Mouse (Mus musculus) embryonic facial prominence, embryonic 15.5 days (tissue): ENCODE results near the gene Ttc3. TPM values are rescaled to one million over a fixed set of nuclear protein-coding genes. Genes with fewer than 3 reads are reported as not detected.
"Not testable (repeated sequence)": the region's sequence is repeated elsewhere in the genome, so short reads cannot be mapped to it uniquely, and the experiment has no call there.

Experiments
- ATAC-seq: fragments of 200-750 bp; cut with Nextera tagmentation; 2 replicates; pipeline ENCODE4 v1.8.0; 2017; ENCODE audit warnings: low read depth, moderate TSS enrichment; ENCODE audit not compliant: insufficient number of reproducible peaks, low FRiP score, low TSS enrichment
- H3K27ac ChIP-seq: fragments of 300-500 bp; sonication (generic); replicated peaks from 2 replicates; pipeline ENCODE4 v1.5.1; 2015; ENCODE audit warnings: mild to moderate bottlenecking, inconsistent platforms
- H3K27me3 ChIP-seq: fragments of 300-500 bp; sonication (generic); 2 replicates; pipeline ENCODE4 v1.6.1; 2015; ENCODE audit warnings: inconsistent platforms
- H3K36me3 ChIP-seq: fragments of 300-500 bp; sonication (generic); 2 replicates; pipeline ENCODE4 v1.6.1; 2015; ENCODE audit warnings: mild to moderate bottlenecking, inconsistent platforms
- H3K4me1 ChIP-seq: fragments of 300-500 bp; sonication (generic); 2 replicates; pipeline ENCODE4 v1.6.1; 2015; ENCODE audit warnings: inconsistent platforms
- H3K4me2 ChIP-seq: fragments of 300-500 bp; sonication (generic); replicated peaks from 2 replicates; pipeline ENCODE4 v1.6.1; 2015; ENCODE audit warnings: mild to moderate bottlenecking, inconsistent platforms
- H3K4me3 ChIP-seq: fragments of 300-500 bp; sonication (generic); replicated peaks from 2 replicates; pipeline ENCODE4 v1.5.1; 2015; ENCODE audit warnings: mild to moderate bottlenecking, inconsistent platforms
- H3K9ac ChIP-seq: fragments of 300-500 bp; sonication (generic); 2 replicates; pipeline ENCODE4 v1.6.1; 2015; ENCODE audit warnings: inconsistent platforms
- H3K9me3 ChIP-seq: fragments of 300-500 bp; sonication (generic); replicated peaks from 2 replicates; pipeline ENCODE4 v1.6.1; 2016; ENCODE audit warnings: inconsistent platforms
- WGBS: fragments of 180-500 bp; shearing (Covaris S2); methylation state at CpG from one replicate; pipeline ENCODE4 v1.1.7; 2015; 5-methylcytosine and 5-hydroxymethylcytosine counted together
- polyA plus RNA-seq: library from polyadenylated mRNA; unstranded; fragments of >200 nt; fragmentation: Nextera tagmentation; extraction: Ambion mirVana; gene quantifications from 2 replicates; pipeline ENCODE4 v1.2.1, GENCODE M21; 2015

The Ttc3 gene
- polyA plus RNA-seq, 1 experiment from 2014 or later: 228 TPM

GRCm38 (mm10) chr16:94435495-94436234 is 65.2 kb downstream of the Ttc3 start:
- Histone ChIP-seq H3K4me2 (no peak overlapping the region), H3K9me3 (no peaks in the 10 kb centered on the region), H3K4me1 (no peaks in the 10 kb centered on the region), H3K27me3 (no peaks in the 10 kb centered on the region), H3K9ac (no peak overlapping the region), H3K27ac (peak overlapping the region; percentile 25; the same call in 1 of the 2 replicates), H3K36me3 (peaks cover 80% of the 10 kb centered on the region), H3K4me3 (no peak overlapping the region)
- ATAC-seq: peak; percentile 67; the same call in 1 of the 2 replicates
- WGBS: 79% methylated on average over 8 of the region's 8 CpGs

GRCm38 (mm10) chr16:94436801-94437200 is 66.4 kb downstream of the Ttc3 start:
- no peak overlapping the region for H3K9ac ChIP-seq
- no peak overlapping the region for H3K4me2 ChIP-seq
- H3K27ac ChIP-seq: no peak overlapping the region
- H3K4me3 ChIP-seq: no peak overlapping the region
- H3K4me1 ChIP-seq: no peaks in the 10 kb centered on the region
- ATAC-seq: no peak
- 84% methylated on average over 2 of the region's 2 CpGs for WGBS
- H3K36me3 ChIP-seq: peaks cover 78% of the 10 kb centered on the region
- H3K27me3 ChIP-seq: no peaks in the 10 kb centered on the region
- no peaks in the 10 kb centered on the region for H3K9me3 ChIP-seq

GRCm38 (mm10) chr16:94441361-94441760 is 70.9 kb downstream of the Ttc3 start:
- H3K4me3 ChIP-seq: no peak overlapping the region
- peaks cover 74% of the 10 kb centered on the region for H3K36me3 ChIP-seq
- H3K9ac ChIP-seq: no peak overlapping the region
- H3K9me3 ChIP-seq: no peaks in the 10 kb centered on the region
- no peak for ATAC-seq
- no peak overlapping the region for H3K4me2 ChIP-seq
- H3K27me3 ChIP-seq: no peaks in the 10 kb centered on the region
- no peak overlapping the region for H3K27ac ChIP-seq
- no peaks in the 10 kb centered on the region for H3K4me1 ChIP-seq
- WGBS: 53% methylated on average over 2 of the region's 2 CpGs

GRCm38 (mm10) chr16:94449151-94449550 is 78.7 kb downstream of the Ttc3 start:
- H3K9ac ChIP-seq: no peak overlapping the region
- 80% methylated on average over 8 of the region's 8 CpGs for WGBS
- no peak for ATAC-seq
- peaks cover 81% of the 10 kb centered on the region for H3K36me3 ChIP-seq
- H3K4me1 ChIP-seq: no peaks in the 10 kb centered on the region
- H3K4me3 ChIP-seq: no peak overlapping the region
- no peaks in the 10 kb centered on the region for H3K27me3 ChIP-seq
- H3K9me3 ChIP-seq: no peaks in the 10 kb centered on the region
- no peak overlapping the region for H3K4me2 ChIP-seq
- H3K27ac ChIP-seq: no peak overlapping the region

GRCm38 (mm10) chr16:94449632-94450031 is 79.2 kb downstream of the Ttc3 start:
- no peak overlapping the region for H3K4me3 ChIP-seq
- H3K27me3 ChIP-seq: no peaks in the 10 kb centered on the region
- no peak for ATAC-seq
- no peak overlapping the region for H3K27ac ChIP-seq
- H3K36me3 ChIP-seq: peaks cover 85% of the 10 kb centered on the region
- H3K4me1 ChIP-seq: no peaks in the 10 kb centered on the region
- 85% methylated on average over 7 of the region's 7 CpGs for WGBS
- H3K4me2 ChIP-seq: no peak overlapping the region
- H3K9ac ChIP-seq: no peak overlapping the region
- no peaks in the 10 kb centered on the region for H3K9me3 ChIP-seq

GRCm38 (mm10) chr16:94451545-94452488 is 81.4 kb downstream of the Ttc3 start:
- H3K4me3 ChIP-seq: no peak overlapping the region
- H3K9ac ChIP-seq: no peak overlapping the region
- peaks cover 91% of the 10 kb centered on the region for H3K36me3 ChIP-seq
- H3K27me3 ChIP-seq: no peaks in the 10 kb centered on the region
- H3K9me3 ChIP-seq: no peaks in the 10 kb centered on the region
- ATAC-seq: no peak; the same call in 1 of the 2 replicates
- H3K27ac ChIP-seq: no peak overlapping the region
- H3K4me2 ChIP-seq: no peak overlapping the region
- WGBS: 87% methylated on average over 11 of the region's 11 CpGs
- no peaks in the 10 kb centered on the region for H3K4me1 ChIP-seq

- no peak for ATAC-seq
- H3K9me3 ChIP-seq: no peaks in the 10 kb centered on the region
- 74% methylated on average over 4 of the region's 4 CpGs for WGBS
- H3K36me3 ChIP-seq: peaks cover 91% of the 10 kb centered on the region
- H3K9ac ChIP-seq: no peak overlapping the region
- no peak overlapping the region for H3K27ac ChIP-seq
- H3K4me3 ChIP-seq: no peak overlapping the region
- no peaks in the 10 kb centered on the region for H3K4me1 ChIP-seq
- H3K27me3 ChIP-seq: no peaks in the 10 kb centered on the region
- no peak overlapping the region for H3K4me2 ChIP-seq
Observed at GRCm38 (mm10) chr16:94452768-94453167, 82.3 kb downstream of the Ttc3 start.

- H3K4me1 ChIP-seq: no peaks in the 10 kb centered on the region
- 73% methylated on average over 4 of the region's 4 CpGs for WGBS
Observed at GRCm38 (mm10) chr16:94454146-94454545, 83.7 kb downstream of the Ttc3 start.

GRCm38 (mm10) chr16:94464067-94464466 is 93.6 kb downstream of the Ttc3 start:
- H3K9me3 ChIP-seq: no peaks in the 10 kb centered on the region
- no peak overlapping the region for H3K27ac ChIP-seq
- H3K4me1 ChIP-seq: no peaks in the 10 kb centered on the region
- 81% methylated on average over 3 of the region's 3 CpGs for WGBS
- H3K9ac ChIP-seq: no peak overlapping the region
- no peak overlapping the region for H3K4me2 ChIP-seq
- H3K36me3 ChIP-seq: peaks cover 95% of the 10 kb centered on the region
- ATAC-seq: no peak
- no peaks in the 10 kb centered on the region for H3K27me3 ChIP-seq
- H3K4me3 ChIP-seq: no peak overlapping the region

More at GRCm38 (mm10) chr16:94454146-94454545, 83.7 kb downstream of the Ttc3 start:
- Histone ChIP-seq H3K27ac (no peak overlapping the region), H3K4me3 (no peak overlapping the region), H3K36me3 (peaks cover 92% of the 10 kb centered on the region), H3K4me2 (no peak overlapping the region), H3K9ac (no peak overlapping the region), H3K9me3 (no peaks in the 10 kb centered on the region), H3K27me3 (no peaks in the 10 kb centered on the region)
- ATAC-seq: no peak

GRCm38 (mm10) chr16:94465900-94466299 is 95.5 kb downstream of the Ttc3 start:
- 81% methylated on average over 4 of the region's 4 CpGs for WGBS
- no peak overlapping the region for H3K27ac ChIP-seq
- no peaks in the 10 kb centered on the region for H3K9me3 ChIP-seq
- no peaks in the 10 kb centered on the region for H3K4me1 ChIP-seq
- H3K27me3 ChIP-seq: no peaks in the 10 kb centered on the region
- no peak overlapping the region for H3K4me3 ChIP-seq
- H3K9ac ChIP-seq: no peak overlapping the region
- H3K4me2 ChIP-seq: no peak overlapping the region
- no peak for ATAC-seq
- H3K36me3 ChIP-seq: peaks cover 96% of the 10 kb centered on the region

- ATAC-seq, H3K27me3 ChIP-seq, H3K4me1 ChIP-seq, H3K9ac ChIP-seq, H3K9me3 ChIP-seq, H3K4me3 ChIP-seq, H3K4me2 ChIP-seq, H3K27ac ChIP-seq: not testable (repeated sequence)
- H3K36me3 ChIP-seq: peaks cover 94% of the 10 kb centered on the region
- WGBS: 92% methylated on average over 7 of the region's 7 CpGs
Observed at GRCm38 (mm10) chr16:94466317-94466716, 95.9 kb downstream of the Ttc3 start.
